Mouse (Mus musculus): Measurements from ENCODE around the gene 9230112D13Rik.

9230112D13Rik gene

DNA sequence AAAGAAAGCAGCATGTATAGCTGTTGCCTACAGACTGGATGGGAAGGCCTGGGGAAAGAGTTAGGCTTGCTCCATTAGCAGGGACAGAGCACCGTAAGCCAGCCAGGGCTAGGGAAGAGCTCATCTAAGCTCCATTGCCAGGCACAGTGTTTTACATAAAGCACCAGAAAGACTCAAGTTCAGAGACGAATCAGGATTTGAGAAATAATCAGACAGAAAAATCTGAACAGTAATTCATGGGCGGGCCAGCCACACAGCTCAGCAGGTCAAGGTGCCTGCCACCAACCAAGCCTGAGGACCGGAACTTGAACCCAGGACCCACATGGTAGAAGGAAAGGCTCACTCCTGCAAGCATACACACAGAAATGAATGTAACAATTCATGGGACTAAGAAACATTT lies 22.9 kb downstream of the 9230112D13Rik start:
- no peak for DNase-seq (ENCODE audit: low spot score in 2 of 2)

DNA sequence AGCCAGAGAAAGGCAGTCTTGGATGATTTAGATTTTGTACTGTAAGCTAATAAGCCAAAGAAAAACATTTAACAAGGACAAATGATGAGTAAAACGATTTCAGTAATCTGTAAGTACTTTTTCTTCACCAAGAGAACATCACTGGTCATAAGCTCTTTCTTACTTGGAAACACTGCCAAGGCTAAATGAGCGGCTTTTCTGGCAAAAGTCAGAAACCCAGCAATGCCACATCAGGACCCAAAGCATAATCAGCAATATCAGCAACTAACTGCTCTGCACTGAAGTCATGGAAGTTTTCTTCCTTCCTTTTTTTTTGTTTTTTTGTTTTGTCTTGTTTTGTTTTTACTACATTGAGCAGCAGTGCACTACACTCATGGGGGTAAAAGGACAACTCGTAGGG lies 25.3 kb downstream of the 9230112D13Rik start:
- DNase-seq (ENCODE audit: low spot score in 2 of 2) = no peak

DNA sequence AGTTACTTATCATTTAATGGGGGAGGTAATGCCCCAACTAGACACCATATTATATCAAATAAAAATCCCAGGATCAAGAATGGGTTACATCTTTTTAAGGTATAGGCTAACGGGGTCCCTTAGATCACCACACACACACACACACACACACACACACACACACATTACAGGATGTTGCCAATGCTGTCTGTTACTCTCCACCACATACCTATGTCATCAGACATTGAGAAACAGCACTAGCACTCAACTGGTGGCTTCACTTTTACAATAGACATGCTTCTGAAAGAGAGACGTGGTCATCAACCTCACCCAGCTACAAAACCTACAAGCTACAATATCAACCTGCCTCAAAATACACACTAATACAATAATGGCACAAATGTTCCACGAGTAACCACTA lies 28.9 kb downstream of the 9230112D13Rik start:
- DNase-seq (ENCODE audit: low spot score in 2 of 2) = no peak

DNA sequence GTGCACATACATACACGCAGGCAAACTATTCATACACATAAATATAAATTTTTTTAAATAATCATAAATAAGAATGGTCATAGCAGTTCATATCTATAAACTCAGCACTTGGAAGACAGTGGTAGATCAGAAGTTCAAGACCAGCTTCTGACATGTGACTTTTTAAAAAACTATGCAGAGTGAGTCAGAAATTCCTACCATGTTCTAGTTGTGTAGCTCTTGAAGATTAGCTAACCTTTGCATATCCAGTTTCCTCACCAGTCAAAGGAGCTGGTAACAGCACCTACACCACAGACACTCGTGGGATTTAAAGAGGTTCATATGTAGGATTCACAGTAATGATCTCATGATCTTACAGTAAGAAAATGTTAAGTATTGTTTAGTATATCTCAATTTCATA lies 29.9 kb downstream of the 9230112D13Rik start:
- DNase-seq (ENCODE audit: low spot score in 2 of 2) = no peak

DNA sequence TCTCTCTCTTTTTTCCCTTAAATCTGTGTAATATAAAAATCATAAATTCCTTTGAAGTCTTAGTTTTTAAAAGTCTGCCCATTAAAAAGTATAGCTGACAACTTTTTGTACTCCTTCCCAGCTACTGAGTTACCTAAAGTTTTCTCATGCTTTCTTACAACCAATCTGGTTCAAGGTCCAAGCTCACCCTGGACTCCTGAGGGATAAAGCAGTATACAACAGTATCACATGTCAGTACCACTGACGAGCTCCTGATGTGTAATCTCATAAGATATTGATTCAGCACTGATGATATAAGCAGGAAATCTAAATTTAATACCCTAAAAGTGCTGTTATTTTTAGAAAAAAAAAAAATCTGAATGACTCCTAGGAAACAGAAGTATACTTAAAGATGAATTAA lies 31.6 kb downstream of the 9230112D13Rik start:
- DNase-seq (ENCODE audit: low spot score in 2 of 2) = no peak

DNA sequence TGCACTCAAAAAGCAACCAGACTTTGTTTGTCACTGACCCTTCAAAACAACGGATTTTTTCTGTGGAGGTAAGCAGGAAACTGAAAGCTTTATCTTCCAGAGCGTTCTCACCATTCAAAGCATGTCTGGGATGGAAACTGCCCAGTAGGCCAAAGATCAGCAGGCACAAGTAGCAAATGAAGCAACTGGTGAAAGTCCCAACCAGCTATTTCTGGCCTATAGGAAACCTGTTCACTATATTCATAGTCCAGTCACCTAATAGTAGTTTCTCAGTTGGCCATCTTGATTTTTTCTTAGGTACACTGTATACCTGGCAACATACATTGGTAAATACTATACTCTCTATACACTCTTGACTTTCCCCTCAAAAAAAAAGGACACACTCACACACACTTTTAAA lies 32.7 kb downstream of the 9230112D13Rik start:
- DNase-seq (ENCODE audit: low spot score in 2 of 2) = no peak

DNA sequence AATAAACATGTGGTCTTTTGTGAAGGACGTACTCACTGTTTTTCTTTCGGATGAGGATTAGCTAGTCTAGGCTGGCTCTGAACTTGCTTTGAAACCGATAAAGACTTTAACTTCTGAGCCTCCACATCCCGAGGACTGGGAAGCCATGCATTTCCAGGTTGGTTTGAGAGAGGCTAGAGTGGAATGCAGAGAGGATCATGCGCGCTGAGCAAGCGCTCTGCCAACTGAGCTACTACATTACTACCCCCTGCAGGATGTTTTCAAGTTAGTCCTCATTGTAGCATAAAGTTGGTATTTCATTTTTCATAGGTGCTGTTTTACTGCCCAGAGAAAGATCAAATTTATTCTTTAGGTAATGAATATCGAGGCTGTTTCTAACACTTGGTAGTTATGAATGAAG lies 36.4 kb downstream of the 9230112D13Rik start:
- DNase-seq (ENCODE audit: low spot score in 2 of 2) = no peak

DNA sequence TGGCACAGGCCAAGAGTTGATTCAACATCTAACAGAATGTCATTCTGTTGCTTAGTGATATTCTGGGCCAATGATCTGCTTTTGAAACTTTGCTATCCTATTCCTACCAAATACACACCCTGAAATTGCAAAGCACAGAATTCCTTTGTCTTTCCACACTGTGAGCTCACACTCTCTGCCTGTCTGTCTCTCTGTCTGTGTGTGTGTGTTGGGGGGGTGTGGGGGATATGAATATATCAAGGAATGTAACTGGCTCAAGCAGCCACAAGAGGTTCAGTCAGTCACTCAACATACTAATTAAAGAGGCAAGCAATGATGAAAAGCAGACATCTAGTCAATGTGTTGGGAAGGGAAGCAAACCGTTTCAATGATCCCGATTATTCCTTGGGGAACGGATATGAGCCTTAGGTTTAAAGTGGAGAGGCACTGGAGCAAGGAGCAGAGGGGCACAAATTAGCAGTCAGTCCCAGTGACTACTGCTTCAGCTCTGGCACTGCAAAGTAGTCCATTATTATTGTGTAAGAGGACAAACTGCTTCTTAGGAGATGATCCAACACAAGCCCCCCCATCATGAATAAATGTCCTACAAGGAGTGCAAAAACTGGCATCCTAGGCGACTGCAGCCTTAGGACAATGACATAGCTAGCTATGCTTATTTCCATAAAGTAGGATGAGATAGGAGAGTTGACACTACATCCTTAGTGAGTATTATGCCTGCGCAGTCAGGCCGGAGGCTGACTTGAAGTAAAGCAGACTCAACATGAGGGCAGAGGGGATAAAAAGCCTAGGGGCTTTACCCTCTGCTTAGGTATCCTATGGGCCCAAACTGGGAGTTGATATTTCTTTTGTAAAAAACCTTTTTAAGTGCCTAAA lies 38.9 kb downstream of the 9230112D13Rik start:
- no peak for DNase-seq (ENCODE audit: low spot score in 2 of 2)

DNA sequence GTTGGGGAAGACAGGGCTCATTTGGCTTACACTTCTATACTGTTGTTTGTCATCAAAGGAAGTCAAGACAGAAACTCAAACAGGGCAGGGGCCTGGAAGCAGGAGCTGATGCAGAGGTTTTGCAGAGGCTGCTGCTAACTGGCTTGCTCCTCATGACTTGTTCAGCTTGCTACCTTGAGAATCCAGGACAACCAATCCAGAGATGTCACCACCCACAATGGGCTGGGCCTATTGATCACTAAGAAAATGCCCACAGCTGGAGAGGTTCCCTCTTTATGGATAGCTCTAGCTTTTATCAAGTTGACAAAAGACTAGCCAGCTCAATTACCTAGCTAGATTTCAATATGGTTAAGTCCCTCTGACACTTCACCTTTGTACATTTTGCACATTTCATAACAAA lies 51.0 kb downstream of the 9230112D13Rik start:
- DNase-seq (ENCODE audit: low spot score in 2 of 2) = no peak

DNA sequence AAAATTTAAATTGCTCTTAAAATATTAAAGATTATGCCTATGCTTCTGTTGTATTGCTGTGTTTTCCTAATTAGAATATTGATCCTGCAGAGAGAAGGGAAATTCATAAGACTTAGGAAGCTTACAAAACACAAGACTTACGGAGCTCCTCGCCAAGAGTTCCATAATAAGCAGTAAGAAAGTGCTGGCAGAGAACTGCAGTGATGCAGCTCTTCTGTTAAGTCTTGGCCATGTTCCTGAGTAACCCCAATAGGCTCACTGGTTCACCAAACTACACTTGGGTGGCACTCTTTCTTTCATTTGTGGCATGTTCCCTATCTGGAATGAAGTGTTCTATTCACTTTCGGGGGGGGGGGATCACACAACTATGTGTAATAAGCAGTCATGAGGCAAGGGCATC lies 56.3 kb downstream of the 9230112D13Rik start:
- DNase-seq (ENCODE audit: low spot score in 2 of 2) = no peak
